Mouse (Mus musculus) hematopoietic stem cell, adult 5-6 weeks (primary cell): ENCODE data around the gene Ube2l6. TPM values are rescaled to one million over a fixed set of nuclear protein-coding genes. Genes with fewer than 3 reads are reported as not detected.
"Not testable (repeated sequence)": the region's sequence is repeated elsewhere in the genome, so short reads cannot be mapped to it uniquely, and the experiment has no call there.

Source experiments
- ATAC-seq, 2 experiments: fragments of 125-278 bp in 1 of 2; replicated peaks in 1 of 2; 2 replicates each; pipeline ENCODE4 v1.8.0; 2016 to 2017; ENCODE audit warnings: inconsistent platforms in 2 of 2, mild to moderate bottlenecking in 2 of 2, moderate number of reproducible peaks in 2 of 2, low read depth in 1 of 2, moderate TSS enrichment in 1 of 2; ENCODE audit not compliant: low FRiP score in 2 of 2, poor library complexity in 2 of 2, severe bottlenecking in 2 of 2, insufficient read depth in 1 of 2, low TSS enrichment in 1 of 2
- total RNA-seq: library from RNA; stranded (forward); fragments of 172-1452, 232-1000 nt; gene quantifications from 2 replicates; pipeline ENCODE4 v1.2.3, GENCODE M21; 2017

Ube2l6 gene
- total RNA-seq, 1 experiment from 2014 or later: 43.4 TPM

GRCm38 (mm10) chr2:84783840-84784566 lies 14.6 kb upstream of the Ube2l6 start:
- ATAC-seq: no peak

- ATAC-seq: no peak
These were observed 10.3 kb upstream of the Ube2l6 start for GRCm38 (mm10) chr2:84788316-84788715.

- ATAC-seq: no peak
These were observed 8.2 kb upstream of the Ube2l6 start for GRCm38 (mm10) chr2:84790418-84790817.

- no peak for ATAC-seq
These were observed 6.1 kb upstream of the Ube2l6 start for GRCm38 (mm10) chr2:84792516-84792915.

GRCm38 (mm10) chr2:84793154-84793553 lies 5.5 kb upstream of the Ube2l6 start:
- ATAC-seq: no peak

GRCm38 (mm10) chr2:84793871-84794270 lies 4.8 kb upstream of the Ube2l6 start:
- no peak for ATAC-seq

GRCm38 (mm10) chr2:84797833-84798492 lies 665 bp upstream of the Ube2l6 start:
- peak; percentile 49 to 58; a peak in 3 of 4 replicates for ATAC-seq

- peak; percentile 67 to 83 for ATAC-seq
These were observed 473 bp downstream of the Ube2l6 start for GRCm38 (mm10) chr2:84799041-84799561.

GRCm38 (mm10) chr2:84800304-84800703 lies 1.7 kb downstream of the Ube2l6 start:
- ATAC-seq: peak; percentile 33 to 37; a peak in 1 of 4 replicates

- ATAC-seq: not testable (repeated sequence)
These were observed 2.6 kb downstream of the Ube2l6 start for GRCm38 (mm10) chr2:84801223-84801622.

- peak in 1 of 2 experiments; percentile 30; a peak in 1 of 4 replicates for ATAC-seq
These were observed 5.3 kb downstream of the Ube2l6 start for GRCm38 (mm10) chr2:84803963-84804362.

- ATAC-seq: no peak
These were observed 7.9 kb downstream of the Ube2l6 start for GRCm38 (mm10) chr2:84806546-84806945.

GRCm38 (mm10) chr2:84809330-84809729 lies 10.7 kb downstream of the Ube2l6 start:
- ATAC-seq: no peak

GRCm38 (mm10) chr2:84810526-84810885 lies 11.9 kb downstream of the Ube2l6 start:
- no peak for ATAC-seq

- peak; percentile 62 to 77 for ATAC-seq
These were observed 12.4 kb downstream of the Ube2l6 start for GRCm38 (mm10) chr2:84810886-84811577.

GRCm38 (mm10) chr2:84811880-84812279 lies 13.3 kb downstream of the Ube2l6 start:
- ATAC-seq: peak; percentile 51 to 67

GRCm38 (mm10) chr2:84812676-84813075 lies 14.0 kb downstream of the Ube2l6 start:
- no peak for ATAC-seq

- no peak for ATAC-seq
These were observed 21.2 kb downstream of the Ube2l6 start for GRCm38 (mm10) chr2:84819861-84820260.
